Mouse (Mus musculus) kidney, postnatal 25 days (tissue): Measurements from ENCODE around the gene Chrdl1.

Experiments
- DNase-seq, 2 experiments: peaks; one replicate each; pipeline ENCODE4 v3.0.0; 2021; ENCODE audit warnings: mixed read lengths in 2 of 2

Chrdl1 gene

GRCm38 (mm10) chrX:143393791-143394369, at the start of gene Chrdl1:
Gene Chrdl1 (minus strand): TSS chrX:143394262.
- peak; percentile 3 to 45 for DNase-seq

GRCm38 (mm10) chrX:143442638-143443037, 48.6 kb upstream of the Chrdl1 start:
- DNase-seq: no peak

- no peak for DNase-seq
These were observed 10.5 kb upstream of the Chrdl1 start for GRCm38 (mm10) chrX:143404601-143405000.

- DNase-seq: no peak
These were observed 27.7 kb downstream of the Chrdl1 start for GRCm38 (mm10) chrX:143366256-143366959.

GRCm38 (mm10) chrX:143347227-143347626, 46.8 kb downstream of the Chrdl1 start:
- DNase-seq: no peak

GRCm38 (mm10) chrX:143346739-143347138, 47.3 kb downstream of the Chrdl1 start:
- no peak for DNase-seq

- DNase-seq: peak; percentile 46 to 72
These were observed 49.3 kb downstream of the Chrdl1 start for GRCm38 (mm10) chrX:143344509-143345495.

GRCm38 (mm10) chrX:143338156-143338555, 55.9 kb downstream of the Chrdl1 start:
- DNase-seq: no peak

- DNase-seq: no peak
These were observed 56.5 kb downstream of the Chrdl1 start for GRCm38 (mm10) chrX:143337561-143337960.

GRCm38 (mm10) chrX:143336661-143337060, 57.4 kb downstream of the Chrdl1 start:
- no peak for DNase-seq

- peak in 1 of 2 experiments; percentile 36 for DNase-seq
These were observed 58.2 kb downstream of the Chrdl1 start for GRCm38 (mm10) chrX:143335846-143336245.

GRCm38 (mm10) chrX:143313166-143313565, 80.9 kb downstream of the Chrdl1 start:
- no peak for DNase-seq

- no peak for DNase-seq
These were observed 99.3 kb downstream of the Chrdl1 start for GRCm38 (mm10) chrX:143294726-143295125.

GRCm38 (mm10) chrX:143275202-143275601, 118.9 kb downstream of the Chrdl1 start:
- peak in 1 of 2 experiments; percentile 3 for DNase-seq

- DNase-seq: no peak
These were observed 143.4 kb downstream of the Chrdl1 start for GRCm38 (mm10) chrX:143250709-143251108.
